24 mouse cellular contexts compared by ENCODE assay signal in genomic region chr10:23806201-23806600, GRCm38 (mm10). TPM values are rescaled to one million over a fixed set of nuclear protein-coding genes. Genes with fewer than 3 reads are reported as not detected.
"Had no signal": no experiment of that assay in that cellular context is flagged by ENCODE, and none has a peak within 500 bp of the region (broad histone marks: within the 10 kb centered on the region; RNA-seq: fewer than 3 reads in every experiment).

No protein-coding gene starts in this region.

- H3K4me1 ChIP-seq: limb, embryonic 10.5 days; limb, embryonic 13.5 days; liver, embryonic 12.5 days; liver, embryonic 15.5 days; lung, embryonic 15.5 days; midbrain, embryonic 13.5 days had no signal

- H3K9me3 ChIP-seq: limb, embryonic 10.5 days; limb, embryonic 13.5 days; liver, embryonic 12.5 days; liver, embryonic 15.5 days; lung, embryonic 15.5 days; midbrain, embryonic 13.5 days had no signal

- H3K27ac ChIP-seq: layer of hippocampus, adult 2 months; limb, embryonic 10.5 days; limb, embryonic 13.5 days; liver, embryonic 12.5 days; liver, embryonic 15.5 days; lung, embryonic 15.5 days; midbrain, embryonic 13.5 days; stomach, postnatal 0 days had no signal

- H3K9ac ChIP-seq: limb, embryonic 13.5 days; liver, embryonic 12.5 days; liver, embryonic 15.5 days; lung, embryonic 15.5 days; midbrain, embryonic 13.5 days had no signal

- H3K4me3 ChIP-seq: layer of hippocampus, adult 2 months; limb, embryonic 10.5 days; limb, embryonic 13.5 days; liver, embryonic 12.5 days; liver, embryonic 15.5 days; lung, embryonic 15.5 days; midbrain, embryonic 13.5 days had no signal

- H3K36me3 ChIP-seq: liver, embryonic 15.5 days had no signal

- H3K4me2 ChIP-seq: limb, embryonic 13.5 days; liver, embryonic 12.5 days; liver, embryonic 15.5 days; lung, embryonic 15.5 days; midbrain, embryonic 13.5 days had no signal

- DNase-seq: kidney, adult 2 months; kidney, postnatal 14 days; layer of hippocampus, adult 9-11 months; liver; lung, adult 18-20 months; lung, postnatal 10 days; lung, postnatal 4 days; thymus, adult 2 months; thymus, postnatal 14 days; thymus, postnatal 4 days had no signal

- ATAC-seq: liver, embryonic 12.5 days; midbrain, embryonic 13.5 days had no signal

- H3K27me3 ChIP-seq: limb, embryonic 13.5 days; liver, embryonic 12.5 days; liver, embryonic 15.5 days; lung, embryonic 15.5 days; midbrain, embryonic 13.5 days had no signal

RNA-seq across cellular contexts. Expression of gene Vnn3, which starts 45.1 kb away (rescaled TPM):
- total RNA-seq: left cerebral cortex, adult 18-20 months; megakaryocyte-erythroid progenitor cell, adult 5-6 weeks had no signal
- polyA plus RNA-seq: kidney, embryonic 14.5 days; limb, embryonic 10.5 days; limb, embryonic 13.5 days; liver, embryonic 12.5 days; midbrain, embryonic 13.5 days; neural tube, embryonic 11.5 days; neural tube, embryonic 14.5 days; stomach, embryonic 14.5 days had no signal
